12 mouse cellular contexts compared by ENCODE assay signal in the genomic region with DNA sequence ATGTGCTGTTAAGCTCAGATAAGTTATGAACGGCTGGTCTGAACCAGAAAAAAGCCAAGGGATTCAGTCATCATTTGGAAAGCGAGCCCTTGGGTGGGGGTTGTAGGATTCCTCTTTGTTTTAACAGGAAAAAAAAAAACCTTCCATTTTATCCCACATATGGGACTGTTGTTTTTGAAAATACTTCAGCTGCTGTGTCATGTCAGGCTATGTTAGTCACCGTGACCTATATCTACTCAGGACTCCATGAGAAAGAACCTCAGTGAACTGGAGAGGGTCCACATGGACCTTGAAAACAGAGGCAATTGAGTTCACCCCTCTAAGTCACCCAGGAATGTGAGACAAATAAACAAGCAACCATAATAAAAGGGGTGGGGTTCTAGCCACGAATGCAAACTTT.
DNase-seq lines count a peak whose midpoint lies in the region; ATAC-seq and TF ChIP-seq lines count a peak whose summit lies in the region.
"Had no signal": no experiment of that assay in that cellular context is flagged by ENCODE, and none has a peak within 500 bp of the region (broad histone marks: within the 10 kb centered on the region; RNA-seq: fewer than 3 reads in every experiment).

No protein-coding gene starts in this region.

- WGBS in heart, embryonic 12.5 days, result 66% methylated on average over 4 of the region's 4 CpGs
- 60% methylated on average over 4 of the region's 4 CpGs for WGBS in kidney, postnatal 0 days
- WGBS in limb, embryonic 10.5 days, result 83% methylated on average over 4 of the region's 4 CpGs

- H3K27ac ChIP-seq in heart, embryonic 12.5 days (ENCODE audit: poor library complexity, severe bottlenecking), result no peak overlapping the region
- H3K27ac ChIP-seq in embryonic fibroblast, embryonic 13.5 days (ENCODE audit: insufficient read depth, low read length), result peak overlapping the region; percentile 94
- peak overlapping the region; percentile 60; the same call in 1 of the 2 replicates for H3K27ac ChIP-seq in kidney, postnatal 0 days
- no peak overlapping the region for H3K27ac ChIP-seq in limb, embryonic 10.5 days
- H3K27ac ChIP-seq: hindbrain, embryonic 15.5 days; liver, embryonic 13.5 days had no signal

- no peaks in the 10 kb centered on the region for H3K27me3 ChIP-seq in heart, embryonic 12.5 days (replicated peaks)
- no peaks in the 10 kb centered on the region for H3K27me3 ChIP-seq in kidney, postnatal 0 days (ENCODE audit: insufficient read depth, low read length)
- H3K27me3 ChIP-seq in limb, embryonic 10.5 days (ENCODE audit: low read depth, poor library complexity, severe bottlenecking), result no peaks in the 10 kb centered on the region
- H3K27me3 ChIP-seq: hindbrain, embryonic 15.5 days; liver, embryonic 13.5 days had no signal

- H3K9me3 ChIP-seq in heart, embryonic 12.5 days (replicated peaks), result no peaks in the 10 kb centered on the region
- no peaks in the 10 kb centered on the region for H3K9me3 ChIP-seq in kidney, postnatal 0 days (replicated peaks; ENCODE audit: low read length)
- H3K9me3 ChIP-seq in limb, embryonic 10.5 days (replicated peaks), result no peaks in the 10 kb centered on the region
- H3K9me3 ChIP-seq: hindbrain, embryonic 15.5 days; liver, embryonic 13.5 days had no signal

- no peak overlapping the region for H3K4me2 ChIP-seq in heart, embryonic 12.5 days
- H3K4me2 ChIP-seq in kidney, postnatal 0 days (ENCODE audit: low read length), result no peak overlapping the region
- H3K4me2 ChIP-seq: hindbrain, embryonic 15.5 days; liver, embryonic 13.5 days had no signal

- H3K4me1 ChIP-seq in heart, embryonic 12.5 days (replicated peaks), result no peaks in the 10 kb centered on the region
- H3K4me1 ChIP-seq in embryonic fibroblast, embryonic 13.5 days (ENCODE audit: control insufficient read depth, insufficient read depth, low read length), result peaks cover 9% of the 10 kb centered on the region
- no peaks in the 10 kb centered on the region for H3K4me1 ChIP-seq in kidney, postnatal 0 days (replicated peaks; ENCODE audit: insufficient read depth, low read length)
- H3K4me1 ChIP-seq in limb, embryonic 10.5 days, result no peaks in the 10 kb centered on the region; the same call in 1 of the 2 replicates
- H3K4me1 ChIP-seq: hindbrain, embryonic 15.5 days; liver, embryonic 13.5 days had no signal

- peak; percentile 62 to 78 for DNase-seq in heart, adult 18-20 months
- peak; percentile 49 for DNase-seq in 3134 (ENCODE audit: extremely low read depth, insufficient read length, low spot score)
- peak; percentile 75 for DNase-seq in kidney, postnatal 0 days (ENCODE audit: low spot score)
- no peak for DNase-seq in frontal cortex, postnatal 36 days (ENCODE audit: low spot score in 2 of 2)
- no peak for DNase-seq in spleen, adult 12 weeks (ENCODE audit: low spot score)
- DNase-seq in limb, embryonic 10.5 days (ENCODE audit: low spot score), result no peak
- DNase-seq: adrenal gland, postnatal 25 days; liver, embryonic 13.5 days had no signal

- no peak for TF ChIP-seq POLR2A in embryonic fibroblast, embryonic 13.5 days (IDR thresholded peaks at IDR 0.05; ENCODE audit: low read depth, low read length)

- peaks cover 71% of the 10 kb centered on the region for H3K36me3 ChIP-seq in heart, embryonic 12.5 days
- 0 out of 2 replicates have a peak, but pooled peaks cover 8% of the 10 kb centered on the region for H3K36me3 ChIP-seq in kidney, postnatal 0 days (ENCODE audit: insufficient read depth, low read length)
- H3K36me3 ChIP-seq in limb, embryonic 10.5 days, result peaks cover 15% of the 10 kb centered on the region; the same call in 1 of the 2 replicates
- H3K36me3 ChIP-seq: liver, embryonic 13.5 days had no signal

- ATAC-seq in heart, embryonic 12.5 days (ENCODE audit: insufficient number of reproducible peaks, low FRiP score), result no peak
- ATAC-seq in kidney, postnatal 0 days (replicated peaks; ENCODE audit: low FRiP score, low read depth), result no peak; the same call in 1 of the 2 replicates
- ATAC-seq: CD4-positive, CD25-positive, alpha-beta regulatory T cell, adult 4 months had no signal

- no peak overlapping the region for H3K9ac ChIP-seq in heart, embryonic 12.5 days
- no peak overlapping the region for H3K9ac ChIP-seq in kidney, postnatal 0 days (ENCODE audit: low read depth, low read length)
- H3K9ac ChIP-seq: hindbrain, embryonic 15.5 days; liver, embryonic 13.5 days had no signal

- TF ChIP-seq CTCF in embryonic fibroblast, embryonic 13.5 days (IDR thresholded peaks at IDR 0.05; ENCODE audit: borderline replicate concordance, insufficient read depth, low read length), result no peak
- no peak for TF ChIP-seq CTCF in kidney, postnatal 0 days (IDR thresholded peaks at IDR 0.05; ENCODE audit: low read depth)

- no peak overlapping the region for H3K4me3 ChIP-seq in heart, embryonic 12.5 days
- no peak overlapping the region for H3K4me3 ChIP-seq in embryonic fibroblast, embryonic 13.5 days (ENCODE audit: insufficient read depth, low read length)
- no peak overlapping the region for H3K4me3 ChIP-seq in kidney, postnatal 0 days (replicated peaks; ENCODE audit: low read depth, low read length)
- no peak overlapping the region for H3K4me3 ChIP-seq in limb, embryonic 10.5 days
- H3K4me3 ChIP-seq: hindbrain, embryonic 15.5 days; liver, embryonic 13.5 days had no signal

Comparison
In these comparisons a context has a peak if more than half of its experiments do, and no peak if none do; other contexts are left out.
1. DNase-seq: peak in heart, adult 18-20 months (2 of 2), 3134 (single experiment) and kidney, postnatal 0 days (single experiment); none in frontal cortex, postnatal 36 days (0 of 2), spleen, adult 12 weeks (single experiment) and limb, embryonic 10.5 days (single experiment).
2. H3K27ac ChIP-seq: peak in embryonic fibroblast, embryonic 13.5 days (single experiment) and kidney, postnatal 0 days (single experiment); none in heart, embryonic 12.5 days (single experiment) and limb, embryonic 10.5 days (single experiment).